24 mouse cellular contexts compared by ENCODE assay signal in the genomic region with DNA sequence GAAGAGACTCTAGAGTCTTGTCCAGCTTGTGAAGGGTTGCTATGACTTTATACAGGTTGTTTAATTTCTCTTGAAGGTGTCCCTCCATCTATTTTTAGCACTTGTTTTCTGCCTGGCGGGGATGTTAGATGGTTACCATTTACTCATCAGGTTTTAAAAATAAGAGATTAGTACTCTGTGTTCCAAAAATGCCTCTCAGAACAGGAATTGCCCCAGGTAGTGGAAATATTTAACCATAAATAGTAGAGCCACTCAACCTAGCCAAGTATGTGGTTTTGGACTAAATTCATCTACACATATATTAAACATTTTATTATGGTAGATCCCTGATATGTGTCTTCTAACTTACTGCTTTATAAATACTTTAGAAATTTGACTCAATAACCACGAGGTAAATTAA.
A peak's percentile ranks its signal among the peaks of the same experiment; 100 is the strongest.
DNase-seq lines count a peak whose midpoint lies in the region; ATAC-seq and TF ChIP-seq lines count a peak whose summit lies in the region.
"Had no signal": no experiment of that assay in that cellular context is flagged by ENCODE, and none has a peak within 500 bp of the region (broad histone marks: within the 10 kb centered on the region; RNA-seq: fewer than 3 reads in every experiment).

No protein-coding gene starts in this region.

- H3K4me1 ChIP-seq in kidney, adult 2 months (ENCODE audit: control insufficient read depth, insufficient read depth, low read length): no peaks in the 10 kb centered on the region; the same call in 1 of the 2 replicates
- H3K4me1 ChIP-seq in kidney, embryonic 15.5 days: no peaks in the 10 kb centered on the region
- H3K4me1 ChIP-seq: embryonic facial prominence, embryonic 15.5 days; forebrain, embryonic 12.5 days; forebrain, embryonic 15.5 days; heart, embryonic 10.5 days; heart, embryonic 13.5 days had no signal

- peak; percentile 66 for DNase-seq in kidney, adult 2 months
- DNase-seq in kidney, adult 18-20 months: no peak
- peak; percentile 24 for DNase-seq in kidney, postnatal 14 days
- DNase-seq in fat pad, adult 2 months (ENCODE audit: extremely low read depth, low read depth, low spot score): peak; percentile 1
- DNase-seq in kidney, postnatal 36 days: peak; percentile 6 to 49
- DNase-seq in spleen, adult 12 weeks (ENCODE audit: low spot score): no peak
- DNase-seq: adrenal gland, adult 8-10 months; adrenal gland, postnatal 25 days; cerebellum, adult 11-12 months; cerebellum, adult 8-10 months; embryo, embryonic 11 days; gastrocnemius, postnatal 25 days; heart, postnatal 4 days had no signal

- no peak overlapping the region for H3K9ac ChIP-seq in kidney, embryonic 15.5 days
- H3K9ac ChIP-seq: embryonic facial prominence, embryonic 15.5 days; forebrain, embryonic 12.5 days; forebrain, embryonic 15.5 days; heart, embryonic 13.5 days; hindbrain, embryonic 14.5 days had no signal

- H3K27ac ChIP-seq in kidney, adult 2 months (ENCODE audit: insufficient read depth, low read depth, low read length): no peak overlapping the region
- H3K27ac ChIP-seq in kidney, embryonic 15.5 days: no peak overlapping the region
- H3K27ac ChIP-seq: forebrain, embryonic 12.5 days; forebrain, embryonic 15.5 days; heart, adult 2 months; heart, embryonic 10.5 days; heart, embryonic 13.5 days; hindbrain, embryonic 14.5 days; hindbrain, postnatal 0 days had no signal

- no peak for ATAC-seq in kidney, embryonic 15.5 days (replicated peaks; ENCODE audit: low FRiP score)
- ATAC-seq: activated CD4-positive, CD25-positive, alpha-beta regulatory T cell, adult 4 months; CD4-positive, CD25-positive, alpha-beta regulatory T cell, adult 4 months; forebrain, embryonic 15.5 days; hindbrain, postnatal 0 days had no signal

- H3K9me3 ChIP-seq in kidney, embryonic 15.5 days (replicated peaks): no peaks in the 10 kb centered on the region
- H3K9me3 ChIP-seq: embryonic facial prominence, embryonic 15.5 days; forebrain, embryonic 12.5 days; forebrain, embryonic 15.5 days; heart, embryonic 10.5 days; heart, embryonic 13.5 days had no signal

- TF ChIP-seq POLR2A in kidney, adult 2 months (IDR thresholded peaks at IDR 0.05; ENCODE audit: low read depth, low read length): no peak

- no peaks in the 10 kb centered on the region for H3K27me3 ChIP-seq in kidney, adult 2 months (replicated peaks; ENCODE audit: control insufficient read depth, insufficient read depth, low read length)
- no peaks in the 10 kb centered on the region for H3K27me3 ChIP-seq in kidney, embryonic 15.5 days
- H3K27me3 ChIP-seq: embryonic facial prominence, embryonic 15.5 days; forebrain, embryonic 12.5 days; forebrain, embryonic 15.5 days; heart, embryonic 13.5 days had no signal

- no peaks in the 10 kb centered on the region for H3K36me3 ChIP-seq in kidney, adult 2 months (ENCODE audit: control insufficient read depth, insufficient read depth, low read length)
- no peaks in the 10 kb centered on the region for H3K36me3 ChIP-seq in kidney, embryonic 15.5 days
- H3K36me3 ChIP-seq: embryonic facial prominence, embryonic 15.5 days; forebrain, embryonic 12.5 days; forebrain, embryonic 15.5 days; heart, embryonic 10.5 days; heart, embryonic 13.5 days had no signal

- no peak overlapping the region for H3K4me2 ChIP-seq in kidney, embryonic 15.5 days
- H3K4me2 ChIP-seq: embryonic facial prominence, embryonic 15.5 days; forebrain, embryonic 12.5 days; forebrain, embryonic 15.5 days; heart, embryonic 13.5 days; hindbrain, embryonic 14.5 days had no signal

- no peak for TF ChIP-seq CTCF in kidney, adult 2 months (conservative IDR thresholded peaks at IDR 0.05; ENCODE audit: insufficient read depth, insufficient read length, low read depth, low read length)

- H3K4me3 ChIP-seq in kidney, adult 2 months (ENCODE audit: insufficient read depth, low read depth, low read length): no peak overlapping the region
- H3K4me3 ChIP-seq in kidney, embryonic 15.5 days (replicated peaks): no peak overlapping the region
- H3K4me3 ChIP-seq: embryonic facial prominence, embryonic 15.5 days; forebrain, embryonic 12.5 days; forebrain, embryonic 15.5 days; heart, adult 2 months; heart, embryonic 10.5 days; heart, embryonic 13.5 days had no signal

- WGBS in kidney, adult 2 months: 38% methylated on average over 2 of the region's 2 CpGs
- WGBS in kidney, embryonic 15.5 days: 61% methylated on average over 2 of the region's 2 CpGs

Comparison
In these comparisons a context has a peak if more than half of its experiments do, and no peak if none do; other contexts are left out.
1. DNase-seq: peak in kidney, adult 2 months (single experiment), kidney, postnatal 14 days (single experiment), fat pad, adult 2 months (single experiment) and kidney, postnatal 36 days (2 of 2); none in kidney, adult 18-20 months (single experiment) and spleen, adult 12 weeks (single experiment).